Mouse (Mus musculus) ES-Bruce4 (cell line): ENCODE measurements at regions not wholly inside any gene's neighbourhood (a gene's known extent, or its start where the extent isn't known, plus 50 kb on each side); places are given as distances from the start of the nearest gene placed in this dataset.

ENCODE experiments used
- H3K27ac ChIP-seq: 2 replicates; pipeline ENCODE4 v1.5.1; 2012; ENCODE audit warnings: low read length, inconsistent platforms; ENCODE audit not compliant: insufficient read depth
- H3K27me3 ChIP-seq: 2 replicates; pipeline ENCODE4 v1.6.1; 2012; ENCODE audit warnings: mild to moderate bottlenecking, low read length, inconsistent platforms; ENCODE audit not compliant: control insufficient read depth, poor library complexity, insufficient read depth, severe bottlenecking
- H3K36me3 ChIP-seq: 2 replicates; pipeline ENCODE4 v1.6.1; 2012; ENCODE audit warnings: inconsistent platforms, mild to moderate bottlenecking, low read length, moderate library complexity; ENCODE audit not compliant: control insufficient read depth, poor library complexity, insufficient read depth, severe bottlenecking
- H3K4me1 ChIP-seq: one replicate; pipeline ENCODE4 v1.8.1; 2011; ENCODE audit warnings: low read length; ENCODE audit not compliant: control insufficient read depth, insufficient read depth
- H3K4me3 ChIP-seq: 2 replicates; pipeline ENCODE4 v1.5.1; 2011; ENCODE audit warnings: low read depth, mild to moderate bottlenecking, low read length
- H3K9ac ChIP-seq: 2 replicates; pipeline ENCODE4 v1.6.1; 2012; ENCODE audit warnings: low read depth, mild to moderate bottlenecking, inconsistent platforms; ENCODE audit not compliant: poor library complexity, severe bottlenecking
- H3K9me3 ChIP-seq: replicated peaks from 2 replicates; pipeline ENCODE4 v1.6.1; 2012; ENCODE audit warnings: mild to moderate bottlenecking, low read length, inconsistent platforms; ENCODE audit not compliant: control insufficient read depth, poor library complexity, insufficient read depth, severe bottlenecking
- CTCF ChIP-seq: IDR thresholded peaks from one replicate; pipeline ENCODE4 v1.8.1; 2011; ENCODE audit warnings: low read depth, low read length
- EP300 ChIP-seq: IDR thresholded peaks from 2 replicates; pipeline ENCODE4 v1.6.1; 2011; ENCODE audit warnings: low read depth, low read length; ENCODE audit not compliant: insufficient read depth
- POLR2A ChIP-seq: IDR thresholded peaks from one replicate; pipeline ENCODE4 v1.8.1; 2011; ENCODE audit warnings: low read length; ENCODE audit not compliant: insufficient read depth

- no peaks in the 10 kb centered on the region for H3K9me3 ChIP-seq
- H3K27ac ChIP-seq = no peak overlapping the region
- H3K27me3 ChIP-seq = no peaks in the 10 kb centered on the region
- no peaks in the 10 kb centered on the region for H3K4me1 ChIP-seq
- no peak overlapping the region for H3K9ac ChIP-seq
- no peaks in the 10 kb centered on the region for H3K36me3 ChIP-seq
- TF ChIP-seq POLR2A (no peak), CTCF (no peak), EP300 (no peak)
- no peak overlapping the region for H3K4me3 ChIP-seq
Observed at GRCm38 (mm10) chr3:144264554-144264953, 59.5 kb upstream of the Lmo4 start.

GRCm38 (mm10) chr3:144260886-144261285 is 55.9 kb upstream of the Lmo4 start:
- no peak overlapping the region for H3K4me3 ChIP-seq
- no peaks in the 10 kb centered on the region for H3K9me3 ChIP-seq
- no peak overlapping the region for H3K27ac ChIP-seq
- no peaks in the 10 kb centered on the region for H3K4me1 ChIP-seq
- TF ChIP-seq CTCF = no peak
- no peak for TF ChIP-seq EP300
- no peak for TF ChIP-seq POLR2A
- H3K36me3 ChIP-seq = no peaks in the 10 kb centered on the region
- H3K27me3 ChIP-seq = no peaks in the 10 kb centered on the region; the same call in 1 of the 2 replicates
- H3K9ac ChIP-seq = no peak overlapping the region

- Histone ChIP-seq H3K27ac (no peak overlapping the region), H3K9me3 (no peaks in the 10 kb centered on the region), H3K4me1 (no peaks in the 10 kb centered on the region), H3K36me3 (no peaks in the 10 kb centered on the region), H3K27me3 (no peaks in the 10 kb centered on the region; the same call in 1 of the 2 replicates), H3K4me3 (no peak overlapping the region), H3K9ac (no peak overlapping the region)
- TF ChIP-seq POLR2A (no peak), CTCF (no peak), EP300 (no peak)
Observed at GRCm38 (mm10) chr3:144257714-144258517, 52.9 kb upstream of the Lmo4 start.

- no peaks in the 10 kb centered on the region for H3K9me3 ChIP-seq
- H3K27me3 ChIP-seq = no peaks in the 10 kb centered on the region; the same call in 1 of the 2 replicates
- TF ChIP-seq EP300 = no peak
- no peak for TF ChIP-seq CTCF
- TF ChIP-seq POLR2A = no peak
- no peak overlapping the region for H3K27ac ChIP-seq
- H3K4me3 ChIP-seq = no peak overlapping the region
- H3K4me1 ChIP-seq = no peaks in the 10 kb centered on the region
- no peak overlapping the region for H3K9ac ChIP-seq
- H3K36me3 ChIP-seq = no peaks in the 10 kb centered on the region
Observed at GRCm38 (mm10) chr3:144257196-144257595, 52.2 kb upstream of the Lmo4 start.

DNA sequence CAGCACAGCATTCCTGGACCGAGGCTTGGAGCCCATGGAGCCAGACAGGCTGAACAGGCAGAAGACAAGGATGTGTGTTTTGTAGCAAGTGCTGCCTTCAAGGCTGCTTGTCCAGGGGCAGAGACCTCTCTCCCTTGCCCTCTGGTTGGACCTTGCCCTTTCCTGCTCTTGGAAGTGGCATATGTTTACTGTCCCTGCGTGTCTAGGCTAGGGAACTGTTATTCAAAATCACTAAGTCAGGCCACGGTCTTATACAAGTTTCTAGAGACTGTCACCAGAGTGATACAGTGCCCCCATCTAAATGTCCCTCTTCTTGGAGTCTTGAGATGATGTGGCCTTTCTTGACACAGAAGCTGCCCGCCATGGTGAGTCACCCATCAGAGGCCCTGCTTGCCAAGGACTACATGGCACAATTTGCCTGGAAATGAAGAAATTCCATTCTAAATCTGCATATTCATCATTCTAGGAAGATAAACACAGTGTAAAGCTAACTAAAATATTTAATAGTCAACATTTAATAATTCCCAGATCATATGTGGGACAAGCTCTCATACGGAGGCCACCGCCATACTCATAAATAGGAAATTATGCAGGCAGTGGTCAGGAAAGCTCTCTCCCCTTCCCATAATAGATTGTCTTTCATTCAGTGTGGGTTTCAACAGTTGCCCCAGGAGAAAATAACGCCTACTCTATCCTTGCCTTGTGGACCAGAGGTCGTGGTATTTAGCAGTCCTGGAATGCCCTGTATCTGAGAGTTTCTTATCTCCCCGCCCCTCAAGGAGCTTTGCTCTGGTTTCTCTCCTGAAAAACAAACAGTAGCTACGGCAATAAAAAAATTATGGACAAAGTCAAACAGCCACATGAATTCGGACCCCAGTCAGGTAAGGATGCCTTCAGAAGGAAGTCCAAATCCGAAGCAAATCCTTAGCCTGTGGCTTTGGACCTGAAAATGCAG is 50.9 kb upstream of the Lmo4 start:
- H3K9ac ChIP-seq = no peak overlapping the region
- H3K27ac ChIP-seq = no peak overlapping the region
- no peaks in the 10 kb centered on the region for H3K36me3 ChIP-seq
- no peaks in the 10 kb centered on the region for H3K9me3 ChIP-seq
- no peaks in the 10 kb centered on the region; the same call in 1 of the 2 replicates for H3K27me3 ChIP-seq
- TF ChIP-seq CTCF (no peak), EP300 (no peak), POLR2A (no peak)
- H3K4me1 ChIP-seq = no peaks in the 10 kb centered on the region
- no peak overlapping the region for H3K4me3 ChIP-seq
